8 mouse cellular contexts compared by ENCODE assay signal in genomic region chr5:104339706-104340512, GRCm38 (mm10). TPM values are rescaled to one million over a fixed set of nuclear protein-coding genes. Genes with fewer than 3 reads are reported as not detected.
DNase-seq lines count a peak whose midpoint lies in the region; ATAC-seq and TF ChIP-seq lines count a peak whose summit lies in the region.

No protein-coding gene starts in this region.

- no peak overlapping the region for H3K4me3 ChIP-seq in heart, postnatal 0 days (ENCODE audit: low read depth, low read length)
- no peak overlapping the region for H3K4me3 ChIP-seq in limb, embryonic 10.5 days
- peak overlapping the region; percentile 2; the same call in 1 of the 2 replicates for H3K4me3 ChIP-seq in neural tube, embryonic 15.5 days (replicated peaks)

- TF ChIP-seq CTCF in heart, postnatal 0 days (IDR thresholded peaks at IDR 0.05; ENCODE audit: low read depth): peak; percentile 78

- no peak overlapping the region for H3K9ac ChIP-seq in heart, postnatal 0 days (replicated peaks; ENCODE audit: low read depth, low read length)
- no peak overlapping the region for H3K9ac ChIP-seq in neural tube, embryonic 15.5 days (replicated peaks)

- ATAC-seq in cerebellum, adult (ENCODE audit: insufficient number of reproducible peaks, low FRiP score, low TSS enrichment): no peak
- ATAC-seq in heart, postnatal 0 days (ENCODE audit: insufficient read depth, low read depth): peak; percentile 41; the same call in 1 of the 2 replicates
- ATAC-seq in neural tube, embryonic 15.5 days (ENCODE audit: low FRiP score): peak; percentile 82
- ATAC-seq in activated CD4-positive, CD25-positive, alpha-beta regulatory T cell, adult 4 months: no peak

- H3K9me3 ChIP-seq in heart, postnatal 0 days (replicated peaks; ENCODE audit: control insufficient read depth, low read length): no peaks in the 10 kb centered on the region
- no peaks in the 10 kb centered on the region for H3K9me3 ChIP-seq in limb, embryonic 10.5 days (replicated peaks)
- no peaks in the 10 kb centered on the region for H3K9me3 ChIP-seq in neural tube, embryonic 15.5 days (replicated peaks)

- DNase-seq in cerebellum, adult 8-10 months: peak; percentile 5
- peak; percentile 85 for DNase-seq in 3T3-L1 (ENCODE audit: low read depth, low spot score)
- peak; percentile 74 to 80 for DNase-seq in cerebellum, postnatal 10 days
- DNase-seq in heart, postnatal 0 days (ENCODE audit: low spot score): peak; percentile 38
- DNase-seq in limb, embryonic 10.5 days (ENCODE audit: low spot score): peak; percentile 59

- no peak overlapping the region for H3K27ac ChIP-seq in heart, postnatal 0 days (ENCODE audit: low read depth)
- H3K27ac ChIP-seq in limb, embryonic 10.5 days: no peak overlapping the region
- no peak overlapping the region for H3K27ac ChIP-seq in neural tube, embryonic 15.5 days (replicated peaks)

- no peaks in the 10 kb centered on the region for H3K4me1 ChIP-seq in heart, postnatal 0 days (ENCODE audit: control insufficient read depth, insufficient read depth)
- peaks cover 7% of the 10 kb centered on the region; the same call in 1 of the 2 replicates for H3K4me1 ChIP-seq in limb, embryonic 10.5 days
- H3K4me1 ChIP-seq in neural tube, embryonic 15.5 days: peaks cover 5% of the 10 kb centered on the region; the same call in 1 of the 2 replicates

- TF ChIP-seq EP300 in heart, postnatal 0 days (IDR thresholded peaks at IDR 0.05; ENCODE audit: low read depth): no peak

- no peaks in the 10 kb centered on the region for H3K27me3 ChIP-seq in heart, postnatal 0 days (ENCODE audit: control insufficient read depth, insufficient read depth, low read length)
- H3K27me3 ChIP-seq in limb, embryonic 10.5 days (ENCODE audit: low read depth, poor library complexity, severe bottlenecking): 0 out of 2 replicates have a peak, but pooled peaks cover 9% of the 10 kb centered on the region
- H3K27me3 ChIP-seq in neural tube, embryonic 15.5 days (replicated peaks): no peaks in the 10 kb centered on the region

- 23% methylated on average over 14 of the region's 14 CpGs for WGBS in heart, postnatal 0 days
- WGBS in limb, embryonic 10.5 days: 30% methylated on average over 14 of the region's 14 CpGs
- 19% methylated on average over 14 of the region's 14 CpGs for WGBS in neural tube, embryonic 15.5 days

- 0 out of 2 replicates have a peak overlapping the region, but pooled peaks have one; percentile 10 for H3K4me2 ChIP-seq in heart, postnatal 0 days (ENCODE audit: low read depth, low read length)
- peak overlapping the region; percentile 47 for H3K4me2 ChIP-seq in neural tube, embryonic 15.5 days

- no peaks in the 10 kb centered on the region for H3K36me3 ChIP-seq in heart, postnatal 0 days (replicated peaks; ENCODE audit: control insufficient read depth, insufficient read depth, low read length)
- H3K36me3 ChIP-seq in limb, embryonic 10.5 days: no peaks in the 10 kb centered on the region
- H3K36me3 ChIP-seq in neural tube, embryonic 15.5 days: no peaks in the 10 kb centered on the region

RNA-seq across cellular contexts. Expression of gene Mepe, which starts 14.8 kb away (rescaled TPM):
- not detected in 2 replicates for total RNA-seq in heart, postnatal 0 days (2014; rRNA removed; ENCODE audit: low replicate concordance)
- polyA plus RNA-seq in heart, postnatal 0 days (2015; fragmentation: Nextera tagmentation; extraction: Ambion mirVana): not detected in 2 replicates
- not detected in 2 replicates for polyA plus RNA-seq in limb, embryonic 10.5 days (2016; fragmentation: Nextera tagmentation; extraction: Ambion mirVana)
- not detected in 2 replicates for polyA plus RNA-seq in neural tube, embryonic 15.5 days (2015; fragmentation: Nextera tagmentation; extraction: Ambion mirVana)
- polyA plus RNA-seq in activated CD4-positive, CD25-positive, alpha-beta regulatory T cell, adult 4 months (2017; shearing (Covaris generic)): not detected

RNA-seq across cellular contexts. Expression of gene Ibsp, which starts 40.9 kb away (rescaled TPM):
- total RNA-seq in heart, postnatal 0 days (2014; rRNA removed; ENCODE audit: low replicate concordance): not detected in 2 replicates
- polyA plus RNA-seq in heart, postnatal 0 days (2015; fragmentation: Nextera tagmentation; extraction: Ambion mirVana): not detected in 2 replicates
- polyA plus RNA-seq in limb, embryonic 10.5 days (2016; fragmentation: Nextera tagmentation; extraction: Ambion mirVana): not detected in 2 replicates
- 13.7 and 24.2 TPM in 2 replicates for polyA plus RNA-seq in neural tube, embryonic 15.5 days (2015; fragmentation: Nextera tagmentation; extraction: Ambion mirVana)
- polyA plus RNA-seq in activated CD4-positive, CD25-positive, alpha-beta regulatory T cell, adult 4 months (2017; shearing (Covaris generic)): not detected

Comparison
In these comparisons a context has a peak if more than half of its experiments do, and no peak if none do; other contexts are left out.
1. DNase-seq: peak in every context shown above with its lines; median percentile 85 in 3T3-L1; 77 in cerebellum, postnatal 10 days; 59 in limb, embryonic 10.5 days; 38 in heart, postnatal 0 days; 5 in cerebellum, adult 8-10 months.
2. ATAC-seq: peak in heart, postnatal 0 days (single experiment) and neural tube, embryonic 15.5 days (single experiment); none in cerebellum, adult (single experiment) and activated CD4-positive, CD25-positive, alpha-beta regulatory T cell, adult 4 months (single experiment).
3. RNA of gene Ibsp, which starts 40.9 kb away (polyA plus RNA-seq): 13.7 to 24.2 TPM in neural tube, embryonic 15.5 days; not detected in limb, embryonic 10.5 days, not detected in heart, postnatal 0 days and not detected in activated CD4-positive, CD25-positive, alpha-beta regulatory T cell, adult 4 months; every median in the first group is over 10 times any median in the second.